Mouse (Mus musculus) CH12.LX (cell line): ENCODE results near the gene Ak3. TPM values are rescaled to one million over a fixed set of nuclear protein-coding genes. Genes with fewer than 3 reads are reported as not detected.

Source experiments
- DNase-seq: peaks from one replicate; pipeline ENCODE4 v3.0.0-alpha.2; 2013; ENCODE audit errors: extremely low read depth
- H3K27ac ChIP-seq: 2 replicates; pipeline ENCODE4 v1.5.1; 2012; ENCODE audit warnings: low read depth, mild to moderate bottlenecking, control low read depth, moderate library complexity; ENCODE audit not compliant: insufficient read depth
- H3K27me3 ChIP-seq: replicated peaks from 2 replicates; pipeline ENCODE3; 2012; ENCODE audit warnings: inconsistent platforms
- H3K36me3 ChIP-seq, 2 experiments: replicated peaks in 1 of 2; 2 replicates each; pipeline versions ENCODE3 to v1.6.1; 2012; ENCODE audit warnings: inconsistent platforms in 1 of 2, low read length in 1 of 2, mild to moderate bottlenecking in 1 of 2, mixed read lengths in 1 of 2, moderate library complexity in 1 of 2; ENCODE audit not compliant: control insufficient read depth in 1 of 2, insufficient read depth in 1 of 2
- H3K4me1 ChIP-seq, 2 experiments: 2 replicates each; pipeline ENCODE4 v1.6.1; 2012; ENCODE audit warnings: inconsistent platforms in 1 of 2, moderate library complexity in 1 of 2; ENCODE audit not compliant: insufficient read depth in 2 of 2, control insufficient read depth in 1 of 2
- H3K4me2 ChIP-seq: 2 replicates; pipeline ENCODE4 v1.6.1; 2012; ENCODE audit warnings: low read depth, mild to moderate bottlenecking, control low read depth; ENCODE audit not compliant: poor library complexity, insufficient read depth, severe bottlenecking
- H3K4me3 ChIP-seq, 3 experiments: fragments of 150-350 bp in 1 of 3; sonication (generic) in 1 of 3; replicated peaks in 1 of 3; 2 replicates each; pipeline versions ENCODE3 to v1.5.1; 2011 to 2012; ENCODE audit warnings: low read depth in 2 of 3, low read length in 2 of 3, mild to moderate bottlenecking in 2 of 3, moderate library complexity in 2 of 3, control low read depth in 1 of 3, improper control_type of control experiment in 1 of 3, inconsistent platforms in 1 of 3, mixed read lengths in 1 of 3; ENCODE audit not compliant: poor library complexity in 1 of 3
- H3K79me2 ChIP-seq: replicated peaks from 2 replicates; pipeline ENCODE4 v1.6.1; 2012; ENCODE audit warnings: mild to moderate bottlenecking, moderate library complexity; ENCODE audit not compliant: control insufficient read depth, poor library complexity, insufficient read depth, severe bottlenecking; ENCODE audit errors: extremely low read depth
- H3K9ac ChIP-seq: 2 replicates; pipeline ENCODE4 v1.6.1; 2012; ENCODE audit warnings: low read depth, mild to moderate bottlenecking, control low read depth, moderate library complexity; ENCODE audit not compliant: insufficient read depth
- H3K9me3 ChIP-seq: replicated peaks from 2 replicates; pipeline ENCODE3; 2012; ENCODE audit warnings: low read length, inconsistent platforms, mixed read lengths
- CHD2 ChIP-seq: IDR thresholded peaks from 2 replicates; pipeline ENCODE4 v1.6.1; 2011; ENCODE audit warnings: low read length, improper control_type of control experiment
- E2F4 ChIP-seq: IDR thresholded peaks from 2 replicates; pipeline ENCODE4 v1.6.1; 2011; ENCODE audit warnings: low read depth, low read length, improper control_type of control experiment; ENCODE audit not compliant: insufficient replicate concordance
- ELF1 ChIP-seq: IDR thresholded peaks from 2 replicates; pipeline ENCODE4 v1.6.1; 2014; ENCODE audit warnings: low read depth, mild to moderate bottlenecking, inconsistent platforms, low read length, improper control_type of control experiment
- EP300 ChIP-seq: IDR thresholded peaks from 2 replicates; pipeline ENCODE4 v1.6.1; 2011; ENCODE audit warnings: low read length, improper control_type of control experiment
- ETS1 ChIP-seq: conservative IDR thresholded peaks from 2 replicates; pipeline ENCODE4 v1.6.1; 2012; ENCODE audit warnings: low read depth, mild to moderate bottlenecking, inconsistent platforms, low read length, improper control_type of control experiment, moderate library complexity
- GABPA ChIP-seq: IDR thresholded peaks from 2 replicates; pipeline ENCODE4 v1.6.1; 2012; ENCODE audit warnings: low read depth, low read length, improper control_type of control experiment, inconsistent platforms; ENCODE audit not compliant: insufficient replicate concordance
- IRF4 ChIP-seq: IDR thresholded peaks from 2 replicates; pipeline ENCODE4 v1.6.1; 2014; ENCODE audit warnings: low read depth, mild to moderate bottlenecking, inconsistent platforms, low read length, improper control_type of control experiment
- JUN ChIP-seq: IDR thresholded peaks from 2 replicates; pipeline ENCODE4 v1.6.1; 2011; ENCODE audit warnings: low read depth, mild to moderate bottlenecking, low read length, improper control_type of control experiment, moderate library complexity; ENCODE audit not compliant: insufficient read depth
- JUND ChIP-seq: conservative IDR thresholded peaks from 2 replicates; pipeline ENCODE4 v1.6.1; 2011; ENCODE audit warnings: low read depth, low read length, improper control_type of control experiment
- MAFK ChIP-seq: IDR thresholded peaks from 2 replicates; pipeline ENCODE4 v1.6.1; 2011; ENCODE audit warnings: low read length, improper control_type of control experiment; ENCODE audit not compliant: insufficient replicate concordance
- MAZ ChIP-seq: IDR thresholded peaks from 2 replicates; pipeline ENCODE4 v1.6.1; 2012; ENCODE audit warnings: low read depth, mild to moderate bottlenecking, inconsistent platforms, low read length, improper control_type of control experiment, moderate library complexity
- MXI1 ChIP-seq: IDR thresholded peaks from 2 replicates; pipeline ENCODE4 v1.6.1; 2011; ENCODE audit warnings: mild to moderate bottlenecking, low read depth, low read length, improper control_type of control experiment
- MYC ChIP-seq: IDR thresholded peaks from 2 replicates; pipeline ENCODE4 v1.6.1; 2011; ENCODE audit warnings: low read depth, mild to moderate bottlenecking, improper control_type of control experiment, low read length
- NELFE ChIP-seq: IDR thresholded peaks from 2 replicates; pipeline ENCODE4 v1.6.1; 2011; ENCODE audit warnings: low read depth, low read length, improper control_type of control experiment
- NRF1 ChIP-seq: IDR thresholded peaks from 2 replicates; pipeline ENCODE4 v1.6.1; 2014; ENCODE audit warnings: low read depth, mild to moderate bottlenecking, inconsistent platforms, low read length, improper control_type of control experiment, moderate library complexity
- PAX5 ChIP-seq: IDR thresholded peaks from 2 replicates; pipeline ENCODE4 v1.6.1; 2012; ENCODE audit warnings: low read length, inconsistent platforms, mixed read lengths
- POLR2A ChIP-seq: IDR thresholded peaks from 2 replicates; pipeline ENCODE4 v1.6.1; 2011; ENCODE audit warnings: low read depth, mild to moderate bottlenecking, improper control_type of control experiment, low read length
- POLR2AphosphoS2 ChIP-seq: IDR thresholded peaks from 2 replicates; pipeline ENCODE4 v1.6.1; 2011; ENCODE audit warnings: low read depth, low read length, improper control_type of control experiment
- RAD21 ChIP-seq: IDR thresholded peaks from 2 replicates; pipeline ENCODE4 v1.6.1; 2011; ENCODE audit warnings: low read depth, mild to moderate bottlenecking, low read length, improper control_type of control experiment, moderate library complexity
- RCOR1 ChIP-seq: conservative IDR thresholded peaks from 2 replicates; pipeline ENCODE4 v1.6.1; 2012; ENCODE audit warnings: low read depth, mild to moderate bottlenecking, inconsistent platforms, low read length, improper control_type of control experiment
- SIN3A ChIP-seq: IDR thresholded peaks from 2 replicates; pipeline ENCODE4 v1.6.1; 2012; ENCODE audit warnings: low read length, improper control_type of control experiment, inconsistent platforms
- TBP ChIP-seq: conservative IDR thresholded peaks from 2 replicates; pipeline ENCODE4 v1.6.1; 2011; ENCODE audit warnings: low read depth, low read length, improper control_type of control experiment
- TCF12 ChIP-seq: IDR thresholded peaks from 2 replicates; pipeline ENCODE4 v1.6.1; 2014; ENCODE audit warnings: low read depth, mild to moderate bottlenecking, inconsistent platforms, low read length, improper control_type of control experiment
- UBTF ChIP-seq: IDR thresholded peaks from 2 replicates; pipeline ENCODE4 v1.6.1; 2012; ENCODE audit warnings: low read depth, mild to moderate bottlenecking, inconsistent platforms, low read length, improper control_type of control experiment, moderate library complexity
- USF1 ChIP-seq: IDR thresholded peaks from 2 replicates; pipeline ENCODE4 v1.6.1; 2014; ENCODE audit warnings: low read depth, mild to moderate bottlenecking, inconsistent platforms, low read length, improper control_type of control experiment
- USF2 ChIP-seq: conservative IDR thresholded peaks from 2 replicates; pipeline ENCODE4 v1.6.1; 2011; ENCODE audit warnings: low read depth, low read length, improper control_type of control experiment
- ZC3H11A ChIP-seq: IDR thresholded peaks from 2 replicates; pipeline ENCODE4 v1.6.1; 2012; ENCODE audit warnings: low read depth, mild to moderate bottlenecking, inconsistent platforms, low read length, improper control_type of control experiment
- ZKSCAN1 ChIP-seq: IDR thresholded peaks from 2 replicates; pipeline ENCODE4 v1.6.1; 2012; ENCODE audit warnings: low read depth, inconsistent platforms, low read length, improper control_type of control experiment, borderline replicate concordance
- ZMIZ1 ChIP-seq: IDR thresholded peaks from 2 replicates; pipeline ENCODE4 v1.6.1; 2012; ENCODE audit warnings: low read depth, mild to moderate bottlenecking, inconsistent platforms, low read length, improper control_type of control experiment
- dilution Hi-C: fragments of 300-500 bp; cut with MboI; formaldehyde crosslinking; loops from 2 replicates; pipeline ENCODE4 v1.14.3; 2020; ENCODE audit warnings: low sequenced_read_pairs; ENCODE audit not compliant: extremely low pct_unique_long_range_greater_than_20kb, extremely low pct_ligation_motif_present
- in situ Hi-C: fragments of 300-500 bp; cut with MboI; formaldehyde crosslinking; loops from 3 replicates; pipeline ENCODE4 v1.14.3; 2019; ENCODE audit warnings: low sequenced_read_pairs, low pct_ligation_motif_present, low pct_unique_long_range_greater_than_20kb, mixed read lengths
- polyA plus RNA-seq: library from polyadenylated mRNA; unstranded; fragments of >175 nt; gene quantifications from 2 replicates; pipeline ENCODE4 v1.2.1, GENCODE M21; 2012; ENCODE audit warnings: low read depth; ENCODE audit not compliant: insufficient read length
- total RNA-seq, 2 experiments: library from RNA; depleted of rRNA; stranded (reverse); fragments of 300-350 nt in 1 of 2; fragments of >200 nt in 1 of 2; gene quantifications; 2 replicates each; pipeline ENCODE4 v1.2.3; 2012 to 2014

Gene Ak3
- total and polyA plus RNA-seq, 3 experiments = 21.3 to 38.8 (median 33.9) TPM

DNA sequence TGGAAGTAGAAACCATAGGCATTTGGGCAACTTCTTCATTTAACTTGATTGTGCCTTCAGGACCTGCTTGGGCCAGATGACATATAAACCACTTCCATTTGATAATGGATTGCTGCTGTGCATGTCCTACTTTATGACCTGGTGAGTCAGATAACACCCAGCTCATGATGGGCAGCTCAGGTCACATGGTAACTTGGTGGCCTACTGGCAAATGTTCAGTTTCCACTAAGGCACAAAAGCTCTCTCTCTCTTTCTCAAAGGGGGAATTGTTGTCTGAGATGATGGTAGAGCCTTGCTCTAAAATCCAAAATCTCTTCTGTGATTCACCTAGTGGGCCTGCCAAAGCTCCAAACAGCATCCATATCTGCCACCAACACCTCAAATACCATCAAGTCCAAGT, 15.1 kb downstream of the Ak3 start:
- no peaks in the 10 kb centered on the region for H3K79me2 ChIP-seq
- H3K4me1 ChIP-seq = no peaks in the 10 kb centered on the region
- no peak for DNase-seq
- H3K4me2 ChIP-seq = no peak overlapping the region
- no peaks in the 10 kb centered on the region for H3K27me3 ChIP-seq
- in situ Hi-C loops (no loop called here), dilution Hi-C loops (no loop called here)
- no peak overlapping the region for H3K4me3 ChIP-seq
- no peaks in the 10 kb centered on the region for H3K9me3 ChIP-seq
- H3K27ac ChIP-seq = no peak overlapping the region
- peaks cover 2 to 71% of the 10 kb centered on the region in 2 experiments for H3K36me3 ChIP-seq
- H3K9ac ChIP-seq = no peak overlapping the region
- TF ChIP-seq RAD21 = no peak
- TF ChIP-seq ELF1 = no peak
- TF ChIP-seq ZC3H11A = no peak
- no peak for TF ChIP-seq ZMIZ1
- no peak for TF ChIP-seq POLR2A
- TF ChIP-seq POLR2AphosphoS2 = no peak
- no peak for TF ChIP-seq MAZ
- no peak for TF ChIP-seq RCOR1
- TF ChIP-seq NELFE = no peak
- TF ChIP-seq ZKSCAN1 = no peak
- no peak for TF ChIP-seq JUN
- no peak for TF ChIP-seq NRF1
- no peak for TF ChIP-seq TCF12
- no peak for TF ChIP-seq CHD2
- no peak for TF ChIP-seq MAFK
- TF ChIP-seq JUND = no peak
- no peak for TF ChIP-seq UBTF
- TF ChIP-seq USF1 = no peak
- TF ChIP-seq GABPA = no peak
- TF ChIP-seq, all 38 proteins: peak for 0

DNA sequence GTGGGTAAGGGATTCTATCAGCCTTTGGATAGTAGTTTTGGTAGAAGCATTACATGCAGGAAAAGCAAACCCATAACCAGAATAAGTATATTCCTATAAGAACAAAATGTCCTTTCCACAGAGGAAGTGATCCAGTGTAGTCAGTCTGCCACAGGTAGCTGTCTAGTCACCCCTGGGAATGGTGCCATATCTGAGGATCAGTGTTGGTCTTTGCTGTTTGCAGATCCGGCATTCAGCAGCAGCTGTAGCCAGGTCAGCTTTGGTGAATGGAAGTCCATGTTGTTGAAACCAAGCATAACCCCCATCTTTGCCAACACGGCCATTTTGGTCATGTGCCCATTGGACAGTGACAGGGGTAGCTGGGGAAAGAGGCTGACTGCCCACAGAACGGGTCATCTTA, 16.0 kb downstream of the Ak3 start:
- Histone ChIP-seq H3K9ac (no peak overlapping the region), H3K4me3 (no peak overlapping the region), H3K27me3 (no peaks in the 10 kb centered on the region), H3K27ac (no peak overlapping the region), H3K9me3 (no peaks in the 10 kb centered on the region), H3K4me2 (no peak overlapping the region)
- dilution Hi-C loops = no loop called here
- no peak for DNase-seq
- TF ChIP-seq CHD2 (no peak), JUND (no peak), IRF4 (no peak), MXI1 (no peak), SIN3A (no peak), RAD21 (no peak), USF2 (no peak), NRF1 (no peak), PAX5 (no peak), NELFE (no peak), TBP (no peak), E2F4 (no peak), EP300 (no peak), ZKSCAN1 (no peak), MYC (no peak), USF1 (no peak), ELF1 (no peak), TCF12 (no peak), ETS1 (no peak)
- TF ChIP-seq, all 38 proteins: peak for 0
- in situ Hi-C loops = no loop called here
- Histone ChIP-seq H3K79me2 (no peaks in the 10 kb centered on the region), H3K4me1 (peaks cover 0 to 3% of the 10 kb centered on the region in 2 experiments; a peak in 1 of 4 replicates), H3K36me3 (peaks cover 5 to 71% of the 10 kb centered on the region in 2 experiments)
